Mouse (Mus musculus): ENCODE data around the gene Hspbap1.

Hspbap1 gene

DNA sequence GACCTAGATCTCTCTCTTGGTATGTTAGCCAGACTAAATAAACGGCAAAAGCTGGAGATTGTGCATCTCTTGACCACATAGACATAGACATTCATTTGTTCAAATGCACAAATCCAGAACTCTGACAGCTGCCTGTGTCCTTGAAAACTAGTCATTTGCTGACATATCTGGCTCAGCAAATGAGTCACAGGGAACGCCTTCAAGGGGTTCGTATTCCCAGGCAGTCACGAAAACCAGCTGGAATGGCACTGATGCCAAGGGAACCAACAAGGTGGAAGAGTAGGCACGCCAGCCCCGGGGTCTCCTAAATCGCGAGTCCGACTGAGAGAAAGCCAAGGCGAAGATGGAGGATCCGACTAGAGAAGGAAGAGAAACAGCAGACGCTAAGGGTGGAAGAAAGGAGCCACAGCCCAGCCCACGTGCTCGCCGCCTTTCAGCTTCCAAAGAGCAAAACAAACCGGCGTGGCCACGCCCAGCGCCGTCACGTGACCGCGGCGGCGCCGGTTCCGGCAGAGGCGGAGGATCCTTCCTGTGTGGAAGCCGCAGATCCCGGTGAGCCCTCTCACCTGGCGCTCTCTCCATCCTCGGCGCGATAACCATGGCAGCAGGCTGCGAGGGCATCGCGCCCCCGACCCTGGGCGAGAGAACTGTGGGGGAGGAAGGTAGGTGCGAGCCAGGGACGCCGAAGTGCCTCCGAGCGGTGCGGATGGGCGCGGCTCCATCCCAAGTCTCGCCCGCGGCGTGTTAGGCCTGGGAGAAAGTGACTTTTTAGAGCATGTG lies at the start of gene Hspbap1:
Gene Hspbap1, plus strand, starts transcription at position 498 of the 780 bp plus-strand sequence.
- peak; percentile 81 for DNase-seq (ENCODE audit: low spot score)

DNA sequence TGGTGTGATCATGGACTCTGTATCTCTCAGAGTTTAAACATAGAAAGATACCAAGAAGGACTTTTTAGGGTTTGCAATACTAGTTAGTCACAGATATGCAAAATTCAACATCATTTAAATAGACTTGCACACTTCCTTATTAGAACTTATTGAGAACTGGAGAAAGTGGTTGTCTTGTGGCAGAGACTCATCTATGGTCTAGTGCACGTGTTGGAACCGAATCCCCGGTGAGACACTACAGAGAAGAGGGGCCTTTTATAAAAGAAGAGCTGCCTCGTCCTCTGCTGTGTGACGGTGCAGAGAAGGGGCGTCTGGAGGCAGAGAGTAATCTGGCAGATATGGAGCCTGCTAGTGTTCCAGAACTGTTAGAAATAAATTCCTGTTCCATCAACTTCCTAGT lies 45.6 kb upstream of the Hspbap1 start:
- no peak for DNase-seq (ENCODE audit: low spot score)

DNA sequence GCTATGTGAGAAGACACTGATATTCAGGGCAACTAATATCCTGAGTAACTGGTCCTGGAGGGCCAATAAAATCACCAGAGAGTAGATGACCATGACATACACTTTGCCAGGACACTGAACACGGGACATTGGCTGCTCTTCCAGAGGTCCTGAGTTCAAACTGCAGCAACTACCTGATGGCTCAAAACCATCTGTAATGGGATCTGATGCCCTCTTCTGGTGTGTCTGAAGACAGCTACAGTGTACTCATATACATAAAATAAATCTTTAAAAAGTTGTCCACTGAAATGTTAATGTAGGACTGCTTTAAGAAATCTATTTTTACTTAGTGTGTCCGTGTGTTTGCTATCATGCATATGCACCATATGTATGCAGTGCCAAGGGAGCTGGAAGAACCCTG lies 43.6 kb upstream of the Hspbap1 start:
- no peak for DNase-seq (ENCODE audit: low spot score)

GRCm38 (mm10) chr16:35729151-35729738 lies 40.9 kb upstream of the Hspbap1 start:
- no peak for DNase-seq (ENCODE audit: low spot score)

- DNase-seq (ENCODE audit: low spot score), result no peak
Observed at GRCm38 (mm10) chr16:35732096-35732495, 38.1 kb upstream of the Hspbap1 start.

DNA sequence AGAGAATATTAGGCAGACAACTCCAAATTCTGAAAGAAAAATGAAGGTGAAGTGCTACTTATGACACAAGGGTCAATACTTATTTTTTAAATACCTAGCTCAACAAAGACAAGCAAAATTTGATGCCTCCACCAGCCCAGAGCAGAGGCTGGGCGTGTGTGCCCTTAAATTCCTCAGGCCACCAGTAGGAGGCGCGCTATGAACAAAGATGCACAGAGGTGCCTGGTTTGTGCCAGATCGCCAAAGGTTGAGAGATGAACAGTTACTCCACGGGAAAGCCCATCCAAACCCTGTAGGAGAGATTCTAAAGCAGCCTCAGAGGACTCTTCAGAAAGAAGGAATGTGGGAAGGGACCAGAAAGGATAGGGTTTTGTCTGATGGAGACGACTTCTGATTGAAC lies 36.1 kb upstream of the Hspbap1 start:
- no peak for DNase-seq (ENCODE audit: low spot score)

DNA sequence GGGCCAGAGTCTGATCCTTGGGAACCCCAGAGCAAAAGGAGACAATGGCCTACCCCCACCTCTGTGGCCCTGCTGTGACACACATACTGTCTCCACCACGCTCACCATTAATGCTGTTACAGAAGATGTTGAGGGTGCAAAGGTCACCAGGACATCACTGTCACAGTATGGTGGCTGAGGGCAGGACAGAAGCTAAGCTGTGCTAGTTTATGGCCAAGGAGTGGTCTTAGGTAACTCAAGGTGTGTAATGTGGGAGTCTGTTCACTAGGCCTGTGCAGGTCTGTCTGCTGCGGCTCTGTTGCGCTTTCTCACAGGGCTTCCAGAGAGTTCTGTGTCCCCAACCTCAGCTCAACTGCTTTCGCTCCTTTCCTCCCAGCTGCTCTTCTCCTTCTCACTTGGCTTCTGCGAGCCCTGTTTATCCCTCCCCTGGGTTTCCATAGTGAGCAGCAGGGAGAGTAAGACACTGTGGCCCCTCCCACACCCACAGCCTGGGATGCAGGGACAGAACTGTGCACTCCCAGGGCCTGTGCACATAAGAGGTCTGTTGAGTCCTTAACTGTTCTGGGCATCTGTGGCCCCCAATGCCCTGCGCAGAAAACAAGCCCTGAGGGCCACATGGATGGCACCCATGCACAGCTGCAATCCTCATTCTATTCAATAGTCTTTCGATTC lies 31.9 kb upstream of the Hspbap1 start:
- no peak for DNase-seq (ENCODE audit: low spot score)

DNA sequence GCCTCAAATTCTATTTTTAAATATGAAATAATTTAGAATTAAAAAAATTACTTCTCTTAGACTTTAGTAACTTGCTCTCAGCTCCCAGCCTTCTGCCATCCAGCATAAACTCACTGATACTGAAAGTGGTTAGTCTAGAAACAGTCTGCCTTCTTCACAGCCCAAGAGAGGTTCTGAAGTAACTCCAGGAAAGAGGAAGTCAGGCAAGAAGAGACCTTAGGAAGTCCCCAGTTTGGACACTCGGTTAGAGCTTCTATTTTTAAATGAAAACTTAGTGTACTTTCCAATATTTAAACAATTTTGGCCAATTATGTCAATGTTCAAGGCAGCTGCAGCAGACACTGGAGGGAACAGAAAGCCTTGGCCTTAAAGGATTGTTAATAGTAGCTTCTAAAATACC lies 30.6 kb upstream of the Hspbap1 start:
- DNase-seq (ENCODE audit: low spot score), result no peak

GRCm38 (mm10) chr16:35740357-35740756 lies 29.8 kb upstream of the Hspbap1 start:
- DNase-seq (ENCODE audit: low spot score), result no peak

DNA sequence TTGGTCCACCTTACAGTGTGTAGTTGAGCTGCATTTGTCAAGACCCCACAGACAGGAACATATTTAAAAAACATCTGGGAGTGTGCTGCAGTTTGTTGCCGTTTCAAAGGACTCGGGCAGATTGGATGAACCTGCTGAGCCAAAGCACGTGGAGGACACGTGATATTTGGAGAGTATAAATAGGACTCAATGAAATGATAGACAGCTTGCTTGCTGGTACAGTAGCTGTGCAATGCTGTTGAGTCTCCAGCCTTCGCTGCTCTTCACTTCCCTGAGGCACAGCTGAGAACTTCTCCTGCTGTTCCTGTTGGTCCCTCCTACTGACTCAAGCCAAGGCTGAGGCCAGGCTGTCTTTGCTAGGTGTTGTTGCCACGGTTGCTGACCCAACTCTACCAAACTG lies 29.2 kb upstream of the Hspbap1 start:
- no peak for DNase-seq (ENCODE audit: low spot score)

GRCm38 (mm10) chr16:35741621-35742020 lies 28.6 kb upstream of the Hspbap1 start:
- no peak for DNase-seq (ENCODE audit: low spot score)

GRCm38 (mm10) chr16:35742251-35742937 lies 27.8 kb upstream of the Hspbap1 start:
- no peak for DNase-seq (ENCODE audit: low spot score)

DNA sequence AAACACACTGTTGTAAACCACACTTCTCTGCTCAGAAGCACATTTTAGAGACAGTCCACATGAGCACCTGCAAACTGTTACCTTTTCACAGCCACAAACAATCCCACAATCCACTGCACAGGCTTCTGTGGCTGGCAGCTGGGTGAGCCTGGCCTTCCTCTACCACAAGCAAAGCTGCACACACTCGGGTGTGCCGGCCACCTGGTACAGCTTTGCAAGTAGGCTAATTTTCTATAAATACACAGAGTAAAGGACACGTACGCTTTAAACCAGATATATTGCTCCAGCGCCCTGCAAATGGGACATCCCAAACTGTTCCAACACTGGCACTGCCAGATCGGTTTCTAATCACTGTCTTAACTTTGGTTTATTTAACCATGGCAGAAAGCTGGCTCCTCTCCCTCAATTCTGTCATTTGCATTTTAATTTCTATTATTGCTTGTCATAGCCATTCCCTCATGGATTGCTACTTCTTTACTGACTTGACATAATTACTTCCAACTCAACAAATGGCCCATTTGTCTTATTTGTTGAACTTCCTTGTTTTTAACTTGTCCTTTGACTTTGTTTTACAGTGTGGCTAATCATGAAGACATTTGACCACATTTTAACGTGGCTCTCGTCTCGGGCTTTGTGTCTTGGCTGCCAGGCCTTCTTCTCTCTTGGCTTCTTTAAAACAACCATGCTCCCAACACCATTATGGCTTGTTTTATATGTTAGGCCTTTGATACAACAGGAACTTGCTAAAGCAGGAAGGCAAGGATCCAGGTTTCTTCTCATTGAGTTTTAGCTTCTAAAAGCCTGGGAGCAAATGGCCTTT lies 22.5 kb upstream of the Hspbap1 start:
- no peak for DNase-seq (ENCODE audit: low spot score)

- no peak for DNase-seq (ENCODE audit: low spot score)
Observed at GRCm38 (mm10) chr16:35748237-35748603, 22.0 kb upstream of the Hspbap1 start.

GRCm38 (mm10) chr16:35749385-35749784 lies 20.8 kb upstream of the Hspbap1 start:
- DNase-seq (ENCODE audit: low spot score), result no peak

GRCm38 (mm10) chr16:35751841-35752240 lies 18.3 kb upstream of the Hspbap1 start:
- DNase-seq (ENCODE audit: low spot score), result no peak

DNA sequence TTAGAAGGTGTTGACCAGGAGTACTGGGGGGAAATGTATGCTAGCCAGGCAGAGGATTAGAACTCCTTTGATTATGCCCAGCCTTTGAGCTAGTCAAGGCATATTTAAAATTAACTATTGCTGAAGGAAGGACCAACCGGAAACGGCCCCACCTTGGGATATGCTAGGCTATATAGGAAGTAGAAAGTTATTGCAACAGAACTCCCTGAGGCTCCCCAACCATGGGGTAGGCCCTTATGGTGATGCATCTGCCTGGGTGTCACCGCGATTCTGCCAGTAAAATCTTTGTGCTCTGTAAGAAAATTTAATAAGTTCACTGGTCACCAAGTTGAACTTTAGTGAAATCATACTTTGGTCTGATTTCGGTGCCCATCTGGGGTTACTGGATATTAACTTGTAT lies 16.2 kb upstream of the Hspbap1 start:
- DNase-seq (ENCODE audit: low spot score), result no peak

- DNase-seq (ENCODE audit: low spot score), result no peak
Observed at GRCm38 (mm10) chr16:35755502-35756334, 14.5 kb upstream of the Hspbap1 start.

- no peak for DNase-seq (ENCODE audit: low spot score)
Observed at GRCm38 (mm10) chr16:35756697-35757096, 13.5 kb upstream of the Hspbap1 start.

- no peak for DNase-seq (ENCODE audit: low spot score)
Observed at GRCm38 (mm10) chr16:35759401-35759800, 10.8 kb upstream of the Hspbap1 start.

Data from left cerebral cortex, adult 11 months (tissue).